Mouse (Mus musculus) myocyte (in vitro differentiated cells): ENCODE measurements around the gene Pdlim5.

ENCODE experiments used
- POLR2A ChIP-seq: IDR thresholded peaks from one replicate; pipeline ENCODE4 v1.6.1; 2011; ENCODE audit warnings: low read depth, mild to moderate bottlenecking, control low read depth, moderate library complexity; ENCODE audit not compliant: insufficient read length
- TCF3 ChIP-seq: IDR thresholded peaks from one replicate; pipeline ENCODE4 v1.6.1; 2011; ENCODE audit warnings: low read depth, control low read depth; ENCODE audit not compliant: insufficient read length

- no peak for TF ChIP-seq POLR2A
- TF ChIP-seq TCF3 = no peak
Measured at GRCm38 (mm10) chr3:142239298-142239697, 156.2 kb downstream of the Pdlim5 start.
